Mouse (Mus musculus) kidney, embryonic 16.5 days (tissue): ENCODE results near the gene Id1. TPM values are rescaled to one million over a fixed set of nuclear protein-coding genes. Genes with fewer than 3 reads are reported as not detected.

Experiments used
- ATAC-seq: fragments of 200-750 bp; cut with Nextera tagmentation; 2 replicates; pipeline ENCODE4 v1.8.0; 2017; ENCODE audit warnings: moderate TSS enrichment; ENCODE audit not compliant: low FRiP score, low TSS enrichment
- H3K27ac ChIP-seq: fragments of 300-500 bp; sonication (generic); 2 replicates; pipeline ENCODE4 v1.5.1; 2014; ENCODE audit warnings: low read length
- H3K27me3 ChIP-seq: fragments of 300-500 bp; sonication (generic); 2 replicates; pipeline ENCODE4 v1.6.1; 2014; ENCODE audit warnings: low read length, control low read depth, mixed read lengths; ENCODE audit not compliant: insufficient read depth
- H3K36me3 ChIP-seq: fragments of 300-500 bp; sonication (generic); 2 replicates; pipeline ENCODE4 v1.6.1; 2014; ENCODE audit warnings: low read length, control low read depth, mixed read lengths; ENCODE audit not compliant: insufficient read depth
- H3K4me1 ChIP-seq: fragments of 300-500 bp; sonication (generic); 2 replicates; pipeline ENCODE4 v1.6.1; 2014; ENCODE audit warnings: low read length, control low read depth, mixed read lengths; ENCODE audit not compliant: insufficient read depth
- H3K4me2 ChIP-seq: fragments of 300-500 bp; sonication (generic); replicated peaks from 2 replicates; pipeline ENCODE4 v1.6.1; 2014; ENCODE audit warnings: low read depth, low read length
- H3K4me3 ChIP-seq: fragments of 300-500 bp; sonication (generic); 2 replicates; pipeline ENCODE4 v1.5.1; 2014; ENCODE audit warnings: mild to moderate bottlenecking, low read length
- H3K9ac ChIP-seq: fragments of 300-500 bp; sonication (generic); replicated peaks from 2 replicates; pipeline ENCODE4 v1.6.1; 2014; ENCODE audit warnings: low read length
- H3K9me3 ChIP-seq: fragments of 300-500 bp; sonication (generic); 2 replicates; pipeline ENCODE4 v1.6.1; 2016; ENCODE audit warnings: low read length, control low read depth
- WGBS: fragments of 180-500 bp; shearing (Covaris S2); extraction: QIAGEN DNeasy Blood & Tissue Kit; methylation state at CpG from one replicate; pipeline ENCODE4 v1.1.7; 2014; 5-methylcytosine and 5-hydroxymethylcytosine counted together
- polyA plus RNA-seq: library from polyadenylated mRNA; unstranded; fragments of >200 nt; fragmentation: Nextera tagmentation; extraction: Ambion mirVana; gene quantifications from 2 replicates; pipeline ENCODE4 v1.2.1, GENCODE M21; 2015

Id1 gene
- polyA plus RNA-seq, 1 experiment from 2014 or later, result 139 TPM

- ATAC-seq, result peak; percentile 53
- Histone ChIP-seq H3K27ac (peak overlapping the region; percentile 93), H3K27me3 (no peaks in the 10 kb centered on the region), H3K4me3 (peak overlapping the region; percentile 84), H3K4me1 (peaks cover 54% of the 10 kb centered on the region), H3K9me3 (no peaks in the 10 kb centered on the region), H3K9ac (peak overlapping the region; percentile 1; the same call in 1 of the 2 replicates), H3K4me2 (peak overlapping the region; percentile 62), H3K36me3 (no peaks in the 10 kb centered on the region)
- 10% methylated on average over 3 of the region's 3 CpGs for WGBS
Observed at GRCm38 (mm10) chr2:152739842-152740260, 3.8 kb downstream of the Id1 start.

- no peak for ATAC-seq
- no peak overlapping the region for H3K4me3 ChIP-seq
- H3K36me3 ChIP-seq, result no peaks in the 10 kb centered on the region
- 73% methylated on average over 5 of the region's 5 CpGs for WGBS
- no peaks in the 10 kb centered on the region for H3K27me3 ChIP-seq
- no peaks in the 10 kb centered on the region for H3K9me3 ChIP-seq
- no peak overlapping the region for H3K4me2 ChIP-seq
- peak overlapping the region; percentile 93 for H3K27ac ChIP-seq
- H3K9ac ChIP-seq, result 0 out of 2 replicates have a peak overlapping the region, but pooled peaks have one; percentile 39
- H3K4me1 ChIP-seq, result peaks cover 50% of the 10 kb centered on the region
Observed at GRCm38 (mm10) chr2:152740490-152740889, 4.4 kb downstream of the Id1 start.

GRCm38 (mm10) chr2:152741153-152742041, 5.3 kb downstream of the Id1 start:
- Histone ChIP-seq H3K9ac (peak overlapping the region; percentile 41), H3K4me2 (peak overlapping the region; percentile 20), H3K36me3 (no peaks in the 10 kb centered on the region), H3K27ac (peak overlapping the region; percentile 83), H3K4me1 (peaks cover 46% of the 10 kb centered on the region), H3K27me3 (no peaks in the 10 kb centered on the region), H3K4me3 (no peak overlapping the region), H3K9me3 (no peaks in the 10 kb centered on the region)
- 42% methylated on average over 14 of the region's 14 CpGs for WGBS
- ATAC-seq, result no peak

GRCm38 (mm10) chr2:152742435-152742834, 6.4 kb downstream of the Id1 start:
- WGBS, result 40% methylated on average over 10 of the region's 10 CpGs
- Histone ChIP-seq H3K4me3 (no peak overlapping the region; the same call in 1 of the 2 replicates), H3K4me2 (0 out of 2 replicates have a peak overlapping the region, but pooled peaks have one; percentile 20), H3K27ac (peak overlapping the region; percentile 83), H3K27me3 (no peaks in the 10 kb centered on the region), H3K9me3 (no peaks in the 10 kb centered on the region), H3K36me3 (no peaks in the 10 kb centered on the region), H3K4me1 (peaks cover 44% of the 10 kb centered on the region), H3K9ac (peak overlapping the region; percentile 41; the same call in 1 of the 2 replicates)
- ATAC-seq, result no peak

GRCm38 (mm10) chr2:152753944-152754711, 18.1 kb downstream of the Id1 start, which contains the start of gene Cox4i2:
Gene Cox4i2, plus strand, starts transcription at chr2:152754173.
- H3K4me3 ChIP-seq, result peak within 1 kb of the TSS; percentile 39
- ATAC-seq, result peak; percentile 37; the same call in 1 of the 2 replicates
- no peaks in the 10 kb centered on the region for H3K27me3 ChIP-seq
- H3K36me3 ChIP-seq, result no peaks in the 10 kb centered on the region
- H3K27ac ChIP-seq, result no peak within 1 kb of the TSS
- peak within 1 kb of the TSS; percentile 59 for H3K9ac ChIP-seq
- peaks cover 25% of the 10 kb centered on the region for H3K4me1 ChIP-seq
- WGBS, result 4% methylated on average over 30 of the region's 30 CpGs
- H3K9me3 ChIP-seq, result no peaks in the 10 kb centered on the region
- peak within 1 kb of the TSS; percentile 61 for H3K4me2 ChIP-seq

- Histone ChIP-seq H3K4me2 (no peak overlapping the region), H3K4me3 (no peak overlapping the region), H3K27me3 (no peaks in the 10 kb centered on the region), H3K36me3 (no peaks in the 10 kb centered on the region), H3K9me3 (no peaks in the 10 kb centered on the region), H3K9ac (no peak overlapping the region), H3K4me1 (peaks cover 25% of the 10 kb centered on the region), H3K27ac (no peak overlapping the region)
- ATAC-seq, result peak; percentile 52
- WGBS, result 46% methylated on average over 17 of the region's 17 CpGs
Observed at GRCm38 (mm10) chr2:152756474-152757393, 20.7 kb downstream of the Id1 start.

GRCm38 (mm10) chr2:152757478-152757877, 21.4 kb downstream of the Id1 start:
- H3K36me3 ChIP-seq, result no peaks in the 10 kb centered on the region
- no peak overlapping the region for H3K27ac ChIP-seq
- WGBS, result 74% methylated on average over 2 of the region's 2 CpGs
- no peaks in the 10 kb centered on the region for H3K9me3 ChIP-seq
- H3K4me1 ChIP-seq, result peaks cover 25% of the 10 kb centered on the region
- H3K27me3 ChIP-seq, result no peaks in the 10 kb centered on the region
- no peak for ATAC-seq
- H3K9ac ChIP-seq, result no peak overlapping the region
- H3K4me3 ChIP-seq, result no peak overlapping the region
- H3K4me2 ChIP-seq, result no peak overlapping the region

- Histone ChIP-seq H3K4me3 (no peak overlapping the region), H3K4me2 (no peak overlapping the region), H3K27me3 (no peaks in the 10 kb centered on the region), H3K9ac (no peak overlapping the region), H3K36me3 (no peaks in the 10 kb centered on the region), H3K27ac (no peak overlapping the region), H3K9me3 (no peaks in the 10 kb centered on the region), H3K4me1 (peaks cover 25% of the 10 kb centered on the region)
- no peak for ATAC-seq
- WGBS, result 46% methylated on average over 4 of the region's 4 CpGs
Observed at GRCm38 (mm10) chr2:152758351-152758750, 22.3 kb downstream of the Id1 start.

- no peak overlapping the region for H3K4me3 ChIP-seq
- no peak overlapping the region for H3K4me2 ChIP-seq
- no peak overlapping the region for H3K27ac ChIP-seq
- WGBS, result 73% methylated on average over 6 of the region's 6 CpGs
- no peak for ATAC-seq
- no peaks in the 10 kb centered on the region for H3K9me3 ChIP-seq
- H3K36me3 ChIP-seq, result no peaks in the 10 kb centered on the region
- H3K9ac ChIP-seq, result no peak overlapping the region
- H3K4me1 ChIP-seq, result peaks cover 30% of the 10 kb centered on the region
- no peaks in the 10 kb centered on the region for H3K27me3 ChIP-seq
Observed at GRCm38 (mm10) chr2:152763310-152763709, 27.3 kb downstream of the Id1 start.
